In genomic region chr11:96352691-96353521, GRCm38 (mm10) we compare ENCODE assay signal across 8 mouse cellular contexts. TPM values are rescaled to one million over a fixed set of nuclear protein-coding genes. Genes with fewer than 3 reads are reported as not detected.
A peak's percentile ranks its signal among the peaks of the same experiment; 100 is the strongest.
DNase-seq lines count a peak whose midpoint lies in the region; ATAC-seq and TF ChIP-seq lines count a peak whose summit lies in the region.

No protein-coding gene starts in this region.

- no peaks in the 10 kb centered on the region for H3K36me3 ChIP-seq in spleen, adult 2 months (ENCODE audit: control insufficient read depth, insufficient read depth, low read length)
- H3K36me3 ChIP-seq in embryonic facial prominence, embryonic 10.5 days (replicated peaks), result no peaks in the 10 kb centered on the region
- no peaks in the 10 kb centered on the region for H3K36me3 ChIP-seq in hindbrain, embryonic 16.5 days (ENCODE audit: control insufficient read depth, insufficient read depth, low read length)
- H3K36me3 ChIP-seq in liver, embryonic 11.5 days (ENCODE audit: control insufficient read depth, insufficient read depth, low read length), result no peaks in the 10 kb centered on the region
- no peaks in the 10 kb centered on the region for H3K36me3 ChIP-seq in stomach, postnatal 0 days (ENCODE audit: control insufficient read depth, insufficient read depth, low read length)

- H3K9ac ChIP-seq in hindbrain, embryonic 16.5 days (ENCODE audit: low read depth, low read length), result peak overlapping the region; percentile 81
- H3K9ac ChIP-seq in liver, embryonic 11.5 days (ENCODE audit: low read depth, low read length), result peak overlapping the region; percentile 74
- H3K9ac ChIP-seq in stomach, postnatal 0 days (ENCODE audit: low read length), result peak overlapping the region; percentile 84

- no peak for TF ChIP-seq POLR2A in spleen, adult 2 months (IDR thresholded peaks at IDR 0.05; ENCODE audit: low read depth, low read length)

- peak overlapping the region; percentile 36 for H3K4me3 ChIP-seq in spleen, adult 2 months (ENCODE audit: extremely low read depth, insufficient read depth, insufficient read length)
- H3K4me3 ChIP-seq in embryonic facial prominence, embryonic 10.5 days, result peak overlapping the region; percentile 59
- peak overlapping the region; percentile 57 for H3K4me3 ChIP-seq in hindbrain, embryonic 16.5 days (ENCODE audit: low read length)
- H3K4me3 ChIP-seq in liver, embryonic 11.5 days (ENCODE audit: low read depth, low read length), result peak overlapping the region; percentile 62
- H3K4me3 ChIP-seq in stomach, postnatal 0 days (ENCODE audit: low read depth, low read length), result peak overlapping the region; percentile 63

- no peak for DNase-seq in spleen, adult 2 months (ENCODE audit: low read depth in 1 of 2, low spot score in 2 of 2)
- no peak for DNase-seq in spleen, postnatal 14 days (ENCODE audit: low spot score in 2 of 2)
- peak; percentile 78 for DNase-seq in embryonic facial prominence, embryonic 10.5 days (ENCODE audit: low spot score)
- DNase-seq in liver, embryonic 11.5 days (ENCODE audit: low spot score), result peak; percentile 46
- DNase-seq in stomach, postnatal 0 days (ENCODE audit: low spot score), result peak; percentile 42
- DNase-seq in layer of hippocampus, postnatal 25 days (ENCODE audit: extremely low spot score in 1 of 2, low spot score in 1 of 2), result no peak
- DNase-seq in c-Kit-positive CD71-positive TER-119-positive erythroid progenitor cells, embryonic 14.5 days (ENCODE audit: low spot score), result no peak

- H3K4me2 ChIP-seq in hindbrain, embryonic 16.5 days (ENCODE audit: low read length), result peak overlapping the region; percentile 61
- peak overlapping the region; percentile 63 for H3K4me2 ChIP-seq in liver, embryonic 11.5 days
- peak overlapping the region; percentile 72 for H3K4me2 ChIP-seq in stomach, postnatal 0 days (replicated peaks; ENCODE audit: low read depth)

- H3K9me3 ChIP-seq in embryonic facial prominence, embryonic 10.5 days, result no peaks in the 10 kb centered on the region
- H3K9me3 ChIP-seq in hindbrain, embryonic 16.5 days (ENCODE audit: control insufficient read depth, low read length), result no peaks in the 10 kb centered on the region
- H3K9me3 ChIP-seq in liver, embryonic 11.5 days (ENCODE audit: control insufficient read depth, low read length), result no peaks in the 10 kb centered on the region
- no peaks in the 10 kb centered on the region for H3K9me3 ChIP-seq in stomach, postnatal 0 days (ENCODE audit: control insufficient read depth, low read length)

- no peak for TF ChIP-seq EP300 in stomach, postnatal 0 days (optimal IDR thresholded peaks at IDR 0.05)

- ATAC-seq in hindbrain, embryonic 16.5 days, result no peak
- ATAC-seq in liver, embryonic 11.5 days (replicated peaks; ENCODE audit: low FRiP score), result no peak
- no peak for ATAC-seq in stomach, postnatal 0 days (ENCODE audit: low FRiP score, low TSS enrichment)

- H3K27me3 ChIP-seq in spleen, adult 2 months (ENCODE audit: control insufficient read depth, insufficient read depth, low read length), result peaks cover 24% of the 10 kb centered on the region
- H3K27me3 ChIP-seq in embryonic facial prominence, embryonic 10.5 days (replicated peaks; ENCODE audit: low read depth, poor library complexity, severe bottlenecking), result peaks cover 100% of the 10 kb centered on the region
- peaks cover 17% of the 10 kb centered on the region for H3K27me3 ChIP-seq in hindbrain, embryonic 16.5 days (replicated peaks; ENCODE audit: control insufficient read depth, insufficient read depth, low read length)
- peaks cover 90% of the 10 kb centered on the region for H3K27me3 ChIP-seq in liver, embryonic 11.5 days (replicated peaks; ENCODE audit: control insufficient read depth, insufficient read depth, low read length)
- no peaks in the 10 kb centered on the region for H3K27me3 ChIP-seq in stomach, postnatal 0 days (ENCODE audit: control insufficient read depth, insufficient read depth, low read length)

- H3K4me1 ChIP-seq in spleen, adult 2 months (ENCODE audit: control insufficient read depth, insufficient read depth, insufficient read length), result peaks cover 5% of the 10 kb centered on the region
- H3K4me1 ChIP-seq in embryonic facial prominence, embryonic 10.5 days, result peaks cover 19% of the 10 kb centered on the region
- H3K4me1 ChIP-seq in hindbrain, embryonic 16.5 days (ENCODE audit: control insufficient read depth, insufficient read depth, low read depth, low read length), result peaks cover 21% of the 10 kb centered on the region
- no peaks in the 10 kb centered on the region for H3K4me1 ChIP-seq in liver, embryonic 11.5 days (replicated peaks; ENCODE audit: control insufficient read depth, insufficient read depth, low read length)
- no peaks in the 10 kb centered on the region for H3K4me1 ChIP-seq in stomach, postnatal 0 days (replicated peaks; ENCODE audit: control insufficient read depth, insufficient read depth)

- peak overlapping the region; percentile 57 for H3K27ac ChIP-seq in spleen, adult 2 months (ENCODE audit: insufficient read depth, low read length)
- H3K27ac ChIP-seq in embryonic facial prominence, embryonic 10.5 days (replicated peaks), result peak overlapping the region; percentile 86
- H3K27ac ChIP-seq in hindbrain, embryonic 16.5 days (ENCODE audit: low read depth, low read length), result peak overlapping the region; percentile 97
- H3K27ac ChIP-seq in liver, embryonic 11.5 days (ENCODE audit: low read depth, low read length), result peak overlapping the region; percentile 96
- H3K27ac ChIP-seq in stomach, postnatal 0 days (replicated peaks), result peak overlapping the region; percentile 95

- TF ChIP-seq CTCF in spleen, adult 2 months (IDR thresholded peaks at IDR 0.05; ENCODE audit: extremely low read depth, insufficient read depth, insufficient read length, insufficient replicate concordance), result no peak
- no peak for TF ChIP-seq CTCF in stomach, postnatal 0 days (IDR thresholded peaks at IDR 0.05; ENCODE audit: low read depth)

- WGBS in spleen, adult 2 months, result 1% methylated on average over 74 of the region's 75 CpGs
- under 1% methylated on average over 75 of the region's 75 CpGs for WGBS in embryonic facial prominence, embryonic 10.5 days
- under 1% methylated on average over 60 of the region's 75 CpGs for WGBS in hindbrain, embryonic 16.5 days
- WGBS in liver, embryonic 11.5 days, result under 1% methylated on average over 75 of the region's 75 CpGs
- WGBS in stomach, postnatal 0 days, result under 1% methylated on average over 62 of the region's 75 CpGs

RNA-seq across cellular contexts. Expression of gene Hoxb2, which starts 2.6 kb away (rescaled TPM):
- polyA plus RNA-seq in spleen, adult 2 months (2012; rRNA removed), result 1.9 and 2.4 TPM in 2 replicates
- polyA plus RNA-seq in embryonic facial prominence, embryonic 10.5 days (2016; fragmentation: Nextera tagmentation; extraction: Ambion mirVana), result 5.8 and 17.0 TPM in 2 replicates
- polyA plus RNA-seq in hindbrain, embryonic 16.5 days (2015; fragmentation: Nextera tagmentation; extraction: Ambion mirVana), result 20.0 and 20.8 TPM in 2 replicates
- polyA plus RNA-seq in liver, embryonic 11.5 days (2014; fragmentation: Nextera tagmentation; extraction: Ambion mirVana), result 11.2 and 11.3 TPM in 2 replicates
- polyA plus RNA-seq in stomach, postnatal 0 days (2015; fragmentation: Nextera tagmentation; extraction: Ambion mirVana), result 12.2 and 13.4 TPM in 2 replicates
- total RNA-seq in layer of hippocampus, postnatal 25 days (2021), result not detected

RNA-seq across cellular contexts. Expression of gene Hoxb1, which starts 12.6 kb away (rescaled TPM):
- polyA plus RNA-seq in spleen, adult 2 months (2012; rRNA removed), result not detected in 2 replicates
- 1.2 and 7.1 TPM in 2 replicates for polyA plus RNA-seq in embryonic facial prominence, embryonic 10.5 days (2016; fragmentation: Nextera tagmentation; extraction: Ambion mirVana)
- 0.21 and 0.35 TPM in 2 replicates for polyA plus RNA-seq in hindbrain, embryonic 16.5 days (2015; fragmentation: Nextera tagmentation; extraction: Ambion mirVana)
- polyA plus RNA-seq in liver, embryonic 11.5 days (2014; fragmentation: Nextera tagmentation; extraction: Ambion mirVana), result 0.73 and 0.85 TPM in 2 replicates
- polyA plus RNA-seq in stomach, postnatal 0 days (2015; fragmentation: Nextera tagmentation; extraction: Ambion mirVana), result 0.06 TPM in 1 of 2 replicates, not detected in the other
- total RNA-seq in layer of hippocampus, postnatal 25 days (2021), result not detected

RNA-seq across cellular contexts. Expression of gene Hoxb3, which starts 29.8 kb away (rescaled TPM):
- 2.0 and 2.6 TPM in 2 replicates for polyA plus RNA-seq in spleen, adult 2 months (2012; rRNA removed)
- polyA plus RNA-seq in embryonic facial prominence, embryonic 10.5 days (2016; fragmentation: Nextera tagmentation; extraction: Ambion mirVana), result 0.69 and 3.4 TPM in 2 replicates
- 4.8 and 5.6 TPM in 2 replicates for polyA plus RNA-seq in hindbrain, embryonic 16.5 days (2015; fragmentation: Nextera tagmentation; extraction: Ambion mirVana)
- 0.97 and 1.3 TPM in 2 replicates for polyA plus RNA-seq in liver, embryonic 11.5 days (2014; fragmentation: Nextera tagmentation; extraction: Ambion mirVana)
- polyA plus RNA-seq in stomach, postnatal 0 days (2015; fragmentation: Nextera tagmentation; extraction: Ambion mirVana), result 0.94 and 0.97 TPM in 2 replicates
- not detected for total RNA-seq in layer of hippocampus, postnatal 25 days (2021)

RNA-seq across cellular contexts. Expression of gene Hoxb4, which starts 34.8 kb away (rescaled TPM):
- polyA plus RNA-seq in spleen, adult 2 months (2012; rRNA removed), result 2.6 and 3.3 TPM in 2 replicates
- polyA plus RNA-seq in embryonic facial prominence, embryonic 10.5 days (2016; fragmentation: Nextera tagmentation; extraction: Ambion mirVana), result 0.09 and 0.23 TPM in 2 replicates
- polyA plus RNA-seq in hindbrain, embryonic 16.5 days (2015; fragmentation: Nextera tagmentation; extraction: Ambion mirVana), result 2.5 and 3.3 TPM in 2 replicates
- polyA plus RNA-seq in liver, embryonic 11.5 days (2014; fragmentation: Nextera tagmentation; extraction: Ambion mirVana), result 0.71 and 1.1 TPM in 2 replicates
- polyA plus RNA-seq in stomach, postnatal 0 days (2015; fragmentation: Nextera tagmentation; extraction: Ambion mirVana), result 1.2 and 1.6 TPM in 2 replicates
- not detected for total RNA-seq in layer of hippocampus, postnatal 25 days (2021)

RNA-seq across cellular contexts. Expression of gene Hoxb5, which starts 49.8 kb away (rescaled TPM):
- polyA plus RNA-seq in spleen, adult 2 months (2012; rRNA removed), result 0.37 and 0.40 TPM in 2 replicates
- polyA plus RNA-seq in embryonic facial prominence, embryonic 10.5 days (2016; fragmentation: Nextera tagmentation; extraction: Ambion mirVana), result 0.07 and 0.28 TPM in 2 replicates
- polyA plus RNA-seq in hindbrain, embryonic 16.5 days (2015; fragmentation: Nextera tagmentation; extraction: Ambion mirVana), result 120 and 133 TPM in 2 replicates
- polyA plus RNA-seq in liver, embryonic 11.5 days (2014; fragmentation: Nextera tagmentation; extraction: Ambion mirVana), result 3.7 and 4.5 TPM in 2 replicates
- polyA plus RNA-seq in stomach, postnatal 0 days (2015; fragmentation: Nextera tagmentation; extraction: Ambion mirVana), result 7.5 and 8.2 TPM in 2 replicates
- not detected for total RNA-seq in layer of hippocampus, postnatal 25 days (2021)

Comparison
In these comparisons a context has a peak if more than half of its experiments do, and no peak if none do; other contexts are left out.
1. DNase-seq: peak in embryonic facial prominence, embryonic 10.5 days (single experiment), liver, embryonic 11.5 days (single experiment) and stomach, postnatal 0 days (single experiment); none in spleen, adult 2 months (0 of 2), spleen, postnatal 14 days (0 of 2), layer of hippocampus, postnatal 25 days (0 of 2) and c-Kit-positive CD71-positive TER-119-positive erythroid progenitor cells, embryonic 14.5 days (single experiment).
2. Peak in every context shown above with its lines, with median percentiles within 50 percentile points of each other: H3K27ac ChIP-seq, H3K4me3 ChIP-seq, H3K4me2 ChIP-seq and H3K9ac ChIP-seq.